Mouse (Mus musculus) T-helper 17 cell (primary cell): Measurements from ENCODE around the gene Isg20l2.

Experiments used
- in situ Hi-C, 2 experiments: fragments of 300-600 bp; cut with MboI, MseI; formaldehyde crosslinking; loops; 1 replicate in 1 of 2; 2 replicates in 1 of 2; pipeline ENCODE4 v1.15.1; 2025; ENCODE audit warnings: high pct_unique_total_duplicates in 2 of 2

Gene Isg20l2

GRCm38 (mm10) chr3:87947056-87947810, 17.1 kb downstream of the Isg20l2 start:
- in situ Hi-C loops = no loop called here

- in situ Hi-C loops = no loop called here
Measured at GRCm38 (mm10) chr3:87947811-87948199, 17.7 kb downstream of the Isg20l2 start.

GRCm38 (mm10) chr3:87948378-87949265, 18.5 kb downstream of the Isg20l2 start, which contains the start of gene Crabp2:
Gene Crabp2, plus strand, starts transcription at chr3:87948666.
- in situ Hi-C loops = no loop called here

DNA sequence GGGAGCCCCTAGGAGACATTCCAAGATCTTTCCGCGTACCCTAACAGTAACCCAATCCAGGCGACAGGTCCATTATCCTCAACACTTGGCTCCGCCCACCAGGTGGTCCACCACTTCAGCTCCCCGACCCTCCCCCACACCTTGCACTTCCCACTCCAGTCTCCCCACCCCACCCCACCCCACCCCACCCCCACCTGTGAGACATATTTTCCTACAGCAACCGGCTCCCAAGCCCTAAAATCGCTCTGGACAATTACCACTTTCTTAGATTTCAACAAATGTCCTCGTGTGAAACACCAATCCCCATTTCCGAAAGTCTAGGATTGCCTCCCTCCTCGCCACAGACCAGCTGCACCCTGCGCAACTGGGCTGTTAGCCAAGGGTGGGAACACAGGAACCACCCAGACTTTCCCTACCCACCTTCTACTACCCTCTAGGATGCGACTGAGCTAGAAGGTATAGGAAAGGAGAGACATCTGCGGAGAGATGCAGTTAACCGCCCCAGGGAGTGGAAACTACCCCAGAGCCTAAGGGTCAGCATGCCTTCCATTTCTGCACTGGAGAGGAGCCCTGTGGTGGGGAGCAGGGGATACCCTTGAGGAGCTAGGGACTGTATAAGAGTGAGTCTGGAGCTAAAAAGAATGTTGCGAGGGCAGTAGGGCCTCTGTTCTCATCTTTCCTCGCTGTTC, 19.3 kb downstream of the Isg20l2 start:
- in situ Hi-C loops = no loop called here

GRCm38 (mm10) chr3:87949955-87950515, 19.9 kb downstream of the Isg20l2 start:
- in situ Hi-C loops = loop anchor here in 1 of 2 experiments (25.0 kb wide), 1 partner anchor 1487 kb away; the partner anchor contains the start of genes Pbxip1 and Pygo2

GRCm38 (mm10) chr3:87951946-87952345, 21.8 kb downstream of the Isg20l2 start:
- in situ Hi-C loops = loop anchor here in 1 of 2 experiments (25.0 kb wide), 1 partner anchor 1485 kb away; the partner anchor contains the start of genes Pbxip1 and Pygo2

DNA sequence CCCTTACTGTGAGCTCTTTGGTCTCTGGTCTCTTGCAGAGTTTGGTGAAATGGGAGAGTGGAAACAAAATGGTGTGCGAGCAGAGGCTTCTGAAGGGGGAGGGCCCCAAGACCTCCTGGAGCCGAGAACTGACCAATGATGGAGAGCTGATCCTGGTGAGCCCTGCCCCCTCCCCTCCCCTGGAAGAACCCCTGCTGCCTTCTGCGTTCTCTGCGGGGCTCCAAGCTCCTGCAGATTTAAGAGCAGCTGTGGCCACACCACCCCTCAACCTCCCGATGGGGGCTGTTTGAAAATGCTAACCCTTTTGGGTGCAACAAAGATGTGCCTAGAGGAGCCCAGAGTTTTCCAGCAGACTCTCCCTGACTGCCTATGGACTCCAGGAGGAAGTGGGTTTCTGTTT, 22.3 kb downstream of the Isg20l2 start:
- in situ Hi-C loops = loop anchor here in 1 of 2 experiments (25.0 kb wide), 1 partner anchor 1485 kb away; the partner anchor contains the start of genes Pbxip1 and Pygo2

- in situ Hi-C loops = loop anchor here in 1 of 2 experiments (25.0 kb wide), 1 partner anchor 1479 kb away; the partner anchor contains the start of genes Pbxip1 and Pygo2
Measured at GRCm38 (mm10) chr3:87958056-87958455, 27.9 kb downstream of the Isg20l2 start.

GRCm38 (mm10) chr3:87958476-87958875, 28.4 kb downstream of the Isg20l2 start:
- in situ Hi-C loops = loop anchor here in 1 of 2 experiments (25.0 kb wide), 1 partner anchor 1479 kb away; the partner anchor contains the start of genes Pbxip1 and Pygo2

DNA sequence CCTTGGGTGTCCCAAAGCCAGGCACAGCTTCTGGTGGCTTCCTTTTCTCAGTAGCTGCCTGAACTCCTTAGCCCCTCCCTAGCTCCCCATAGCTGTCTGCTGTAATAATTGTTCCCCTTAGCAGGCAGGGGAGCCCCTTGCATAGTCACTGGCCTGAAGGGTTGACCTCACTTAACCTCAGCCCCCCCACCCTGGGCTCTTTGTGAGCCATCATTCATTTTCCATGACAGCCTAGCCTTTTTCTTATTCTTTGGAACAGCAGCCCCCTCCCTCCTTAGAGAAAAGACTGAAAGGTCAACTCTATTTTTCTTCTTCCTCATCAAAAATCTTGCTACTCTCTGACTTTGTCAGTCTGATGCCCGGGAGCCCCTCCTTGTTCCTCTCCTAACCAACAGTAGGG, 28.9 kb downstream of the Isg20l2 start:
- in situ Hi-C loops = loop anchor here in 1 of 2 experiments (25.0 kb wide), 1 partner anchor 1478 kb away; the partner anchor contains the start of genes Pbxip1 and Pygo2

DNA sequence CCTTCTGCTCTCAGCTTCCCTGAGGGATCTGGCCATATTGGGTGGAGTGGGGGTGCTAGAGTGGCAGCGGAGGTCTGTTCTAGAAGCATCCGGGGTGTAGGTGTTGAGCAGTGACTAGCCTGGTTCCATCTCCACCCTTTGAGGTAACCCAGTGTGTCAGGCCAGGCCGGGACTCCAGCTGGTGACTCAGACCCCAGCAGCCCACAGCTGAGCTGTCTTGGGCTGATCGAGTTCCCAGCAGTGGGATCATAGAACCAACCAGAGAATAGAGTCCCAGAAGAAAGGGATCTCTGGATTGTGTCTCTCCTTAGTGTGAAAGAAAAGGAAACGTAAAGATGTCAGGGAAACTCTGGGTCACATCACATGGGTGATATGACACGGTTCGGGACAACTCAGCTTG, 29.3 kb downstream of the Isg20l2 start:
- in situ Hi-C loops = loop anchor here in 1 of 2 experiments (25.0 kb wide), 1 partner anchor 1478 kb away; the partner anchor contains the start of genes Pbxip1 and Pygo2

- in situ Hi-C loops = loop anchor here in 1 of 2 experiments (25.0 kb wide), 1 partner anchor 1477 kb away; the partner anchor contains the start of genes Pbxip1 and Pygo2
Measured at GRCm38 (mm10) chr3:87960191-87960585, 30.1 kb downstream of the Isg20l2 start.

- in situ Hi-C loops = loop anchor here in 1 of 2 experiments (25.0 kb wide), 1 partner anchor 1477 kb away; the partner anchor contains the start of genes Pbxip1 and Pygo2
Measured at GRCm38 (mm10) chr3:87960586-87961191, 30.6 kb downstream of the Isg20l2 start.

GRCm38 (mm10) chr3:87970184-87970938, 40.2 kb downstream of the Isg20l2 start:
- in situ Hi-C loops = loop anchor here in 1 of 2 experiments (10.0 to 25.0 kb wide), 2 partner anchors 1316 to 1467 kb away; partner anchors contain the start of genes Pbxip1 and Pygo2

- in situ Hi-C loops = loop anchor here in 1 of 2 experiments (10.0 to 25.0 kb wide), 2 partner anchors 1316 to 1466 kb away; partner anchors contain the start of genes Pbxip1 and Pygo2
Measured at GRCm38 (mm10) chr3:87970939-87971488, 40.9 kb downstream of the Isg20l2 start, which contains the start of gene Nes. Gene Nes, plus strand, starts transcription at chr3:87971078.

GRCm38 (mm10) chr3:87971489-87972202, 41.5 kb downstream of the Isg20l2 start:
- in situ Hi-C loops = loop anchor here in 1 of 2 experiments (10.0 to 25.0 kb wide), 2 partner anchors 1317 to 1466 kb away; partner anchors contain the start of genes Pbxip1 and Pygo2

- in situ Hi-C loops = loop anchor here in 1 of 2 experiments (10.0 to 25.0 kb wide), 2 partner anchors 1317 to 1465 kb away; partner anchors contain the start of genes Pbxip1 and Pygo2
Measured at GRCm38 (mm10) chr3:87972203-87972664, 42.1 kb downstream of the Isg20l2 start.
